Mouse (Mus musculus) heart, embryonic 15.5 days (tissue): ENCODE data around the gene Clcn3. TPM values are rescaled to one million over a fixed set of nuclear protein-coding genes. Genes with fewer than 3 reads are reported as not detected.

ENCODE experiments used
- ATAC-seq: fragments of 200-750 bp; cut with Nextera tagmentation; replicated peaks from 2 replicates; pipeline ENCODE4 v1.8.0; 2017; ENCODE audit warnings: low read depth, moderate TSS enrichment; ENCODE audit not compliant: insufficient number of reproducible peaks, insufficient read depth, low FRiP score
- H3K27ac ChIP-seq: fragments of 300-500 bp; sonication (generic); 2 replicates; pipeline ENCODE4 v1.5.1; 2015; ENCODE audit warnings: mild to moderate bottlenecking, inconsistent platforms
- H3K27me3 ChIP-seq: fragments of 300-500 bp; sonication (generic); 2 replicates; pipeline ENCODE4 v1.6.1; 2015; ENCODE audit warnings: inconsistent platforms
- H3K36me3 ChIP-seq: fragments of 300-500 bp; sonication (generic); 2 replicates; pipeline ENCODE4 v1.6.1; 2015; ENCODE audit warnings: mild to moderate bottlenecking, inconsistent platforms
- H3K4me1 ChIP-seq: fragments of 300-500 bp; sonication (generic); replicated peaks from 2 replicates; pipeline ENCODE4 v1.6.1; 2015; ENCODE audit warnings: inconsistent platforms
- H3K4me2 ChIP-seq: fragments of 300-500 bp; sonication (generic); 2 replicates; pipeline ENCODE4 v1.6.1; 2015; ENCODE audit warnings: inconsistent platforms, mild to moderate bottlenecking, moderate library complexity
- H3K4me3 ChIP-seq: fragments of 300-500 bp; sonication (generic); 2 replicates; pipeline ENCODE4 v1.5.1; 2015; ENCODE audit warnings: mild to moderate bottlenecking, inconsistent platforms
- H3K9ac ChIP-seq: fragments of 300-500 bp; sonication (generic); 2 replicates; pipeline ENCODE4 v1.6.1; 2015; ENCODE audit warnings: mild to moderate bottlenecking, inconsistent platforms
- H3K9me3 ChIP-seq: fragments of 300-500 bp; sonication (generic); replicated peaks from 2 replicates; pipeline ENCODE4 v1.6.1; 2016; ENCODE audit warnings: inconsistent platforms
- WGBS: fragments of 180-500 bp; shearing (Covaris S2); methylation state at CpG from one replicate; pipeline ENCODE4 v1.1.7; 2015; ENCODE audit warnings: mixed read lengths; 5-methylcytosine and 5-hydroxymethylcytosine counted together
- polyA plus RNA-seq: library from polyadenylated mRNA; unstranded; fragments of >200 nt; fragmentation: Nextera tagmentation; extraction: Ambion mirVana; gene quantifications from 2 replicates; pipeline ENCODE4 v1.2.1, GENCODE M21; 2015

Clcn3 gene
- polyA plus RNA-seq, 1 experiment from 2014 or later: 19.1 TPM

GRCm38 (mm10) chr8:60867468-60868115 lies 115.5 kb downstream of the Clcn3 start:
- H3K4me1 ChIP-seq: 0 out of 2 replicates have a peak, but pooled peaks cover 6% of the 10 kb centered on the region

GRCm38 (mm10) chr8:60865504-60866114 lies 117.5 kb downstream of the Clcn3 start:
- Histone ChIP-seq H3K27me3 (no peaks in the 10 kb centered on the region), H3K4me3 (no peak overlapping the region), H3K36me3 (no peaks in the 10 kb centered on the region), H3K27ac (no peak overlapping the region), H3K4me2 (no peak overlapping the region), H3K9me3 (no peaks in the 10 kb centered on the region), H3K4me1 (0 out of 2 replicates have a peak, but pooled peaks cover 6% of the 10 kb centered on the region), H3K9ac (no peak overlapping the region)
- no peak for ATAC-seq
- 28% methylated on average over 3 of the region's 3 CpGs for WGBS

More at GRCm38 (mm10) chr8:60867468-60868115, 115.5 kb downstream of the Clcn3 start:
- no peak overlapping the region for H3K27ac ChIP-seq
- H3K27me3 ChIP-seq: no peaks in the 10 kb centered on the region
- no peaks in the 10 kb centered on the region for H3K9me3 ChIP-seq
- no peaks in the 10 kb centered on the region for H3K36me3 ChIP-seq
- H3K4me3 ChIP-seq: no peak overlapping the region
- ATAC-seq: no peak
- no peak overlapping the region for H3K4me2 ChIP-seq
- 38% methylated on average over 4 of the region's 4 CpGs for WGBS
- no peak overlapping the region for H3K9ac ChIP-seq

GRCm38 (mm10) chr8:60864875-60865274 lies 118.2 kb downstream of the Clcn3 start:
- H3K27me3 ChIP-seq: no peaks in the 10 kb centered on the region
- ATAC-seq: no peak
- H3K9ac ChIP-seq: no peak overlapping the region
- H3K4me2 ChIP-seq: no peak overlapping the region
- no peak overlapping the region for H3K27ac ChIP-seq
- no peaks in the 10 kb centered on the region for H3K9me3 ChIP-seq
- WGBS: 79% methylated on average over 6 of the region's 6 CpGs
- no peak overlapping the region for H3K4me3 ChIP-seq
- H3K36me3 ChIP-seq: no peaks in the 10 kb centered on the region
- H3K4me1 ChIP-seq: 0 out of 2 replicates have a peak, but pooled peaks cover 6% of the 10 kb centered on the region

GRCm38 (mm10) chr8:60861783-60862182 lies 121.3 kb downstream of the Clcn3 start:
- Histone ChIP-seq H3K4me1 (no peaks in the 10 kb centered on the region), H3K9me3 (no peaks in the 10 kb centered on the region), H3K36me3 (no peaks in the 10 kb centered on the region), H3K9ac (no peak overlapping the region), H3K27me3 (no peaks in the 10 kb centered on the region), H3K4me2 (no peak overlapping the region), H3K27ac (no peak overlapping the region), H3K4me3 (no peak overlapping the region)
- no peak for ATAC-seq
- 81% methylated on average over 6 of the region's 6 CpGs for WGBS

- no peak for ATAC-seq
- no peaks in the 10 kb centered on the region for H3K9me3 ChIP-seq
- H3K9ac ChIP-seq: no peak overlapping the region
- H3K4me1 ChIP-seq: no peaks in the 10 kb centered on the region
- no peak overlapping the region for H3K4me2 ChIP-seq
- no peak overlapping the region for H3K27ac ChIP-seq
- WGBS: 76% methylated on average over 3 of the region's 3 CpGs
- H3K27me3 ChIP-seq: no peaks in the 10 kb centered on the region
- H3K36me3 ChIP-seq: no peaks in the 10 kb centered on the region
- no peak overlapping the region for H3K4me3 ChIP-seq
Measured at GRCm38 (mm10) chr8:60860749-60861148, 122.4 kb downstream of the Clcn3 start.

Other genes with a start within 250 kb of the Clcn3 start
- gene Hpf1, start 92.9 kb downstream of the Clcn3 start, polyA plus RNA-seq: 56.8 and 60.9 TPM in 2 replicates
- 11.9 and 13.0 TPM in 2 replicates for gene Nek1, start 9.9 kb upstream of the Clcn3 start, polyA plus RNA-seq
- 4.8 and 6.5 TPM in 2 replicates for gene Sh3rf1, start 240.6 kb upstream of the Clcn3 start, polyA plus RNA-seq